Mouse (Mus musculus) bone marrow macrophage, adult 2 months (primary cell): Measurements from ENCODE around the gene Isg20.

Source experiments
- CTCF ChIP-seq: IDR thresholded peaks from 2 replicates; pipeline ENCODE4 v1.5.1; 2012; ENCODE audit warnings: low read depth, mild to moderate bottlenecking, low read length, moderate library complexity
- POLR2A ChIP-seq: IDR thresholded peaks from 2 replicates; pipeline ENCODE4 v1.6.1; 2012; ENCODE audit warnings: mild to moderate bottlenecking, low read depth, low read length, borderline replicate concordance

- TF ChIP-seq POLR2A (no peak), CTCF (no peak)
These were observed 9.9 kb upstream of the Isg20 start for GRCm38 (mm10) chr7:78903174-78903870.
